Mouse (Mus musculus) E14TG2a.4 (cell line): ENCODE data around the gene Nudt3.

Source experiments
- CTCF ChIP-seq: conservative IDR thresholded peaks from 2 replicates; pipeline ENCODE4 v1.5.1; 2014; ENCODE audit warnings: low read length
- NANOG ChIP-seq: IDR thresholded peaks from 2 replicates; pipeline ENCODE4 v1.6.1; 2014; ENCODE audit warnings: borderline replicate concordance, low read length, mixed read lengths

GRCm38 (mm10) chr17:27600286-27600685, 23.0 kb downstream of the Nudt3 start:
- TF ChIP-seq CTCF, result no peak
- TF ChIP-seq NANOG, result no peak
